Mouse (Mus musculus) hindbrain, postnatal 0 days (tissue): ENCODE measurements around the gene Mup5. TPM values are rescaled to one million over a fixed set of nuclear protein-coding genes. Genes with fewer than 3 reads are reported as not detected.

Experiments
- polyA plus RNA-seq: library from polyadenylated mRNA; unstranded; fragments of >200 nt; fragmentation: Nextera tagmentation; extraction: Ambion mirVana; gene quantifications from 2 replicates; pipeline ENCODE4 v1.2.1, GENCODE M21; 2015
- total RNA-seq: library from RNA; depleted of rRNA; stranded (reverse); fragments of >200 nt; gene quantifications from 2 replicates; pipeline ENCODE4 v1.2.3, GENCODE M21; 2014; rRNA removed

The Mup5 gene
- total and polyA plus RNA-seq, 2 experiments from 2014 or later, result not detected

Other genes starting within 250 kb of the Mup5 start
- not detected in 2 replicates for gene Mup17, start 239.4 kb downstream of the Mup5 start, total RNA-seq
- gene Mup17, start 239.4 kb downstream of the Mup5 start, polyA plus RNA-seq, result not detected in 2 replicates
- gene Mup18, start 161.1 kb downstream of the Mup5 start, total RNA-seq, result not detected in 2 replicates
- gene Mup18, start 161.1 kb downstream of the Mup5 start, polyA plus RNA-seq, result not detected in 2 replicates
- not detected in 2 replicates for gene Mup19, start 53.0 kb downstream of the Mup5 start, total RNA-seq
- not detected in 2 replicates for gene Mup19, start 53.0 kb downstream of the Mup5 start, polyA plus RNA-seq
- gene Mup20, start 218.9 kb upstream of the Mup5 start, total RNA-seq, result not detected in 2 replicates
- not detected in 2 replicates for gene Mup20, start 218.9 kb upstream of the Mup5 start, polyA plus RNA-seq